Mouse (Mus musculus) testis, adult 2 months (tissue): ENCODE results near the gene Sdf2l1.

Source experiments
- CTCF ChIP-seq: fragments of 200-500 bp; IDR thresholded peaks from 2 replicates; pipeline ENCODE4 v1.5.1; 2012; ENCODE audit warnings: low read depth, mild to moderate bottlenecking, inconsistent platforms, low read length, moderate library complexity; ENCODE audit not compliant: control insufficient read depth, insufficient read depth, insufficient replicate concordance
- POLR2A ChIP-seq: fragments of 200-500 bp; IDR thresholded peaks from 2 replicates; pipeline ENCODE4 v1.6.1; 2012; ENCODE audit warnings: low read depth, mild to moderate bottlenecking, inconsistent platforms, low read length, moderate library complexity; ENCODE audit not compliant: control insufficient read depth

DNA sequence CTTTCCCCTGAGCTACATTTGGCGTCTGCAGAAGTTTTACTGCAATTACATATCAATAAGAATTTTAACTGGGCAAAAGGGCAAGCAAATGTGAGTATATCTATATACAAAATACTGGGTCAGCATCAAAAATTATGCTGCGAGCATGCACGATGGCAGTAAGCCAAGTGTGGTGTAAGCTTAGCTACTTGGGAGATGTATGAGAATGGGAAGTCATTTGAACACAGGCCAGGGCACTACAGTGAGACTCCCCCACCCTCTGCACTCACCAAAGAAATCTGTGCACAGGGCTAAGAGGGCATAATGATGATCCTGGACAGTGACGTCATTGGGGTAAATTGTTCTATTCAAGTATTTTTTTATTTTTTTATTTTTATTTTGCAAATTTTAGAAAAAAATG, 27.6 kb downstream of the Sdf2l1 start:
- TF ChIP-seq CTCF (no peak), POLR2A (no peak)
